Mouse (Mus musculus) midbrain, embryonic 10.5 days (tissue): ENCODE data around the gene Cds1. TPM values are rescaled to one million over a fixed set of nuclear protein-coding genes. Genes with fewer than 3 reads are reported as not detected.

Experiments used
- DNase-seq: peaks from one replicate; pipeline ENCODE4 v3.0.0-alpha.2; 2017; ENCODE audit warnings: low spot score
- H3K27ac ChIP-seq: fragments of 300-500 bp; sonication (generic); replicated peaks from 2 replicates; pipeline ENCODE4 v1.5.1; 2016; ENCODE audit warnings: mild to moderate bottlenecking
- H3K27me3 ChIP-seq: fragments of 300-500 bp; sonication (generic); 2 replicates; pipeline ENCODE4 v1.6.1; 2016; ENCODE audit warnings: low read depth, mild to moderate bottlenecking; ENCODE audit not compliant: poor library complexity, severe bottlenecking
- H3K36me3 ChIP-seq: fragments of 300-500 bp; sonication (generic); 2 replicates; pipeline ENCODE4 v1.6.1; 2016; ENCODE audit warnings: mild to moderate bottlenecking, moderate library complexity
- H3K4me1 ChIP-seq: fragments of 300-500 bp; sonication (generic); 2 replicates; pipeline ENCODE4 v1.6.1; 2016
- H3K4me3 ChIP-seq: fragments of 300-500 bp; sonication (generic); 2 replicates; pipeline ENCODE4 v1.5.1; 2016; ENCODE audit warnings: mild to moderate bottlenecking, moderate library complexity
- H3K9me3 ChIP-seq: fragments of 300-500 bp; sonication (generic); replicated peaks from 2 replicates; pipeline ENCODE4 v1.6.1; 2016; ENCODE audit warnings: mild to moderate bottlenecking
- WGBS: fragments of 180-500 bp; shearing (Covaris S2); methylation state at CpG from one replicate; pipeline ENCODE4 v1.1.7; 2016; 5-methylcytosine and 5-hydroxymethylcytosine counted together
- polyA plus RNA-seq: library from polyadenylated mRNA; unstranded; fragments of >200 nt; fragmentation: Nextera tagmentation; extraction: Ambion mirVana; gene quantifications from 2 replicates; pipeline ENCODE4 v1.2.1, GENCODE M21; 2016

Cds1 gene
- polyA plus RNA-seq, 1 experiment from 2014 or later, result 0.80 TPM

- H3K4me3 ChIP-seq, result no peak overlapping the region
- no peaks in the 10 kb centered on the region for H3K9me3 ChIP-seq
- no peaks in the 10 kb centered on the region for H3K4me1 ChIP-seq
- peaks cover 100% of the 10 kb centered on the region for H3K36me3 ChIP-seq
- no peaks in the 10 kb centered on the region for H3K27me3 ChIP-seq
- H3K27ac ChIP-seq, result no peak overlapping the region
- whole genome bisulfite sequencing, result 93% methylated on average over 14 of the region's 14 CpGs
- DNase-seq, result no peak
Measured at GRCm38 (mm10) chr5:101845011-101845410, 80.1 kb downstream of the Cds1 start.

- H3K36me3 ChIP-seq, result peaks cover 100% of the 10 kb centered on the region
Measured at GRCm38 (mm10) chr5:101845930-101846329, 81.0 kb downstream of the Cds1 start.

GRCm38 (mm10) chr5:101847323-101847722 is 82.4 kb downstream of the Cds1 start:
- DNase-seq, result no peak
- no peaks in the 10 kb centered on the region for H3K9me3 ChIP-seq
- no peaks in the 10 kb centered on the region for H3K27me3 ChIP-seq
- no peak overlapping the region for H3K27ac ChIP-seq
- WGBS, result 87% methylated on average over 7 of the region's 7 CpGs
- no peaks in the 10 kb centered on the region for H3K4me1 ChIP-seq
- H3K4me3 ChIP-seq, result no peak overlapping the region
- peaks cover 100% of the 10 kb centered on the region for H3K36me3 ChIP-seq

More at GRCm38 (mm10) chr5:101845930-101846329, 81.0 kb downstream of the Cds1 start:
- H3K4me1 ChIP-seq, result no peaks in the 10 kb centered on the region
- no peak overlapping the region for H3K4me3 ChIP-seq
- no peak for DNase-seq
- 97% methylated on average over 8 of the region's 8 CpGs for WGBS
- H3K27me3 ChIP-seq, result no peaks in the 10 kb centered on the region
- no peaks in the 10 kb centered on the region for H3K9me3 ChIP-seq
- H3K27ac ChIP-seq, result no peak overlapping the region

GRCm38 (mm10) chr5:101847762-101848161 is 82.8 kb downstream of the Cds1 start:
- no peak for DNase-seq

GRCm38 (mm10) chr5:101851133-101851532 is 86.2 kb downstream of the Cds1 start:
- Histone ChIP-seq H3K27ac (no peak overlapping the region), H3K4me3 (no peak overlapping the region), H3K27me3 (no peaks in the 10 kb centered on the region), H3K9me3 (no peaks in the 10 kb centered on the region), H3K4me1 (no peaks in the 10 kb centered on the region), H3K36me3 (peaks cover 100% of the 10 kb centered on the region)
- 95% methylated on average over 7 of the region's 7 CpGs for WGBS
- no peak for DNase-seq

More at GRCm38 (mm10) chr5:101847762-101848161, 82.8 kb downstream of the Cds1 start:
- WGBS, result 84% methylated on average over 4 of the region's 4 CpGs
- H3K27ac ChIP-seq, result no peak overlapping the region
- H3K4me1 ChIP-seq, result no peaks in the 10 kb centered on the region
- no peaks in the 10 kb centered on the region for H3K27me3 ChIP-seq
- H3K4me3 ChIP-seq, result no peak overlapping the region
- H3K36me3 ChIP-seq, result peaks cover 100% of the 10 kb centered on the region
- H3K9me3 ChIP-seq, result no peaks in the 10 kb centered on the region

GRCm38 (mm10) chr5:101852116-101852680 is 87.3 kb downstream of the Cds1 start:
- WGBS, result 95% methylated on average over 21 of the region's 21 CpGs
- H3K27ac ChIP-seq, result no peak overlapping the region
- peaks cover 99% of the 10 kb centered on the region for H3K36me3 ChIP-seq
- H3K27me3 ChIP-seq, result no peaks in the 10 kb centered on the region
- DNase-seq, result no peak
- no peaks in the 10 kb centered on the region for H3K9me3 ChIP-seq
- no peak overlapping the region for H3K4me3 ChIP-seq
- no peaks in the 10 kb centered on the region for H3K4me1 ChIP-seq

- H3K9me3 ChIP-seq, result no peaks in the 10 kb centered on the region
- H3K4me3 ChIP-seq, result no peak overlapping the region
- no peaks in the 10 kb centered on the region for H3K27me3 ChIP-seq
- peaks cover 99% of the 10 kb centered on the region for H3K36me3 ChIP-seq
- WGBS, result 93% methylated on average over 11 of the region's 11 CpGs
- no peak for DNase-seq
- H3K4me1 ChIP-seq, result no peaks in the 10 kb centered on the region
- H3K27ac ChIP-seq, result no peak overlapping the region
Measured at GRCm38 (mm10) chr5:101854100-101854499, 89.2 kb downstream of the Cds1 start.

GRCm38 (mm10) chr5:101854667-101855066 is 89.7 kb downstream of the Cds1 start:
- Histone ChIP-seq H3K27me3 (no peaks in the 10 kb centered on the region), H3K27ac (no peak overlapping the region), H3K9me3 (no peaks in the 10 kb centered on the region), H3K4me3 (no peak overlapping the region), H3K36me3 (peaks cover 99% of the 10 kb centered on the region), H3K4me1 (no peaks in the 10 kb centered on the region)
- 89% methylated on average over 7 of the region's 7 CpGs for WGBS
- no peak for DNase-seq

GRCm38 (mm10) chr5:101855475-101855874 is 90.5 kb downstream of the Cds1 start:
- H3K27ac ChIP-seq, result no peak overlapping the region

GRCm38 (mm10) chr5:101858891-101859436 is 94.0 kb downstream of the Cds1 start:
- Histone ChIP-seq H3K9me3 (no peaks in the 10 kb centered on the region), H3K36me3 (peaks cover 97% of the 10 kb centered on the region), H3K27ac (no peak overlapping the region), H3K4me3 (no peak overlapping the region), H3K4me1 (no peaks in the 10 kb centered on the region), H3K27me3 (no peaks in the 10 kb centered on the region)
- 93% methylated on average over 10 of the region's 10 CpGs for WGBS
- DNase-seq, result no peak

More at GRCm38 (mm10) chr5:101855475-101855874, 90.5 kb downstream of the Cds1 start:
- no peak for DNase-seq
- Histone ChIP-seq H3K9me3 (no peaks in the 10 kb centered on the region), H3K27me3 (no peaks in the 10 kb centered on the region), H3K4me3 (no peak overlapping the region), H3K4me1 (no peaks in the 10 kb centered on the region), H3K36me3 (peaks cover 97% of the 10 kb centered on the region)
- 98% methylated on average over 16 of the region's 16 CpGs for WGBS

GRCm38 (mm10) chr5:101861786-101862571 is 97.0 kb downstream of the Cds1 start:
- Histone ChIP-seq H3K27me3 (no peaks in the 10 kb centered on the region), H3K4me1 (no peaks in the 10 kb centered on the region), H3K27ac (no peak overlapping the region), H3K9me3 (no peaks in the 10 kb centered on the region), H3K4me3 (no peak overlapping the region), H3K36me3 (peaks cover 97% of the 10 kb centered on the region)
- DNase-seq, result no peak
- WGBS, result 94% methylated on average over 18 of the region's 18 CpGs

- H3K27me3 ChIP-seq, result no peaks in the 10 kb centered on the region
- no peaks in the 10 kb centered on the region for H3K9me3 ChIP-seq
- no peaks in the 10 kb centered on the region for H3K4me1 ChIP-seq
- no peak overlapping the region for H3K4me3 ChIP-seq
- DNase-seq, result no peak
- peaks cover 97% of the 10 kb centered on the region for H3K36me3 ChIP-seq
- H3K27ac ChIP-seq, result no peak overlapping the region
- 88% methylated on average over 8 of the region's 8 CpGs for WGBS
Measured at GRCm38 (mm10) chr5:101862651-101863050, 97.7 kb downstream of the Cds1 start.

- no peak overlapping the region for H3K4me3 ChIP-seq
- H3K27me3 ChIP-seq, result no peaks in the 10 kb centered on the region
- no peaks in the 10 kb centered on the region for H3K9me3 ChIP-seq
- WGBS, result 95% methylated on average over 6 of the region's 6 CpGs
- peaks cover 97% of the 10 kb centered on the region for H3K36me3 ChIP-seq
- no peak overlapping the region for H3K27ac ChIP-seq
- no peak for DNase-seq
- H3K4me1 ChIP-seq, result no peaks in the 10 kb centered on the region
Measured at GRCm38 (mm10) chr5:101863946-101864345, 99.0 kb downstream of the Cds1 start.
